In genomic region chr2:20962284-20962683, GRCm38 (mm10) we compare ENCODE assay signal across 8 mouse cellular contexts. TPM values are rescaled to one million over a fixed set of nuclear protein-coding genes. Genes with fewer than 3 reads are reported as not detected.
DNase-seq lines count a peak whose midpoint lies in the region; ATAC-seq lines count a peak whose summit lies in the region.

No protein-coding gene starts in this region.

- peak overlapping the region; percentile 42 for H3K4me2 ChIP-seq in midbrain, embryonic 12.5 days (replicated peaks)
- peak overlapping the region; percentile 31; the same call in 1 of the 2 replicates for H3K4me2 ChIP-seq in intestine, embryonic 15.5 days (replicated peaks)
- H3K4me2 ChIP-seq in neural tube, embryonic 14.5 days (ENCODE audit: low read depth, low read length), result 0 out of 2 replicates have a peak overlapping the region, but pooled peaks have one; percentile 27

- no peak overlapping the region for H3K27ac ChIP-seq in midbrain, embryonic 12.5 days (replicated peaks)
- no peak overlapping the region for H3K27ac ChIP-seq in midbrain, embryonic 10.5 days (replicated peaks)
- H3K27ac ChIP-seq in intestine, embryonic 15.5 days, result peak overlapping the region; percentile 38; the same call in 1 of the 2 replicates
- H3K27ac ChIP-seq in neural tube, embryonic 14.5 days (ENCODE audit: low read depth, low read length), result no peak overlapping the region

- no peaks in the 10 kb centered on the region for H3K9me3 ChIP-seq in midbrain, embryonic 12.5 days
- no peaks in the 10 kb centered on the region for H3K9me3 ChIP-seq in midbrain, embryonic 10.5 days (replicated peaks)
- H3K9me3 ChIP-seq in intestine, embryonic 15.5 days, result no peaks in the 10 kb centered on the region
- no peaks in the 10 kb centered on the region for H3K9me3 ChIP-seq in neural tube, embryonic 14.5 days (ENCODE audit: control insufficient read depth, low read length)

- H3K4me1 ChIP-seq in midbrain, embryonic 12.5 days, result peaks cover 58% of the 10 kb centered on the region
- H3K4me1 ChIP-seq in midbrain, embryonic 10.5 days, result peaks cover 74% of the 10 kb centered on the region
- peaks cover 17% of the 10 kb centered on the region for H3K4me1 ChIP-seq in intestine, embryonic 15.5 days (replicated peaks)
- peaks cover 47% of the 10 kb centered on the region for H3K4me1 ChIP-seq in neural tube, embryonic 14.5 days (ENCODE audit: control insufficient read depth, insufficient read depth, low read length)

- no peaks in the 10 kb centered on the region; the same call in 1 of the 2 replicates for H3K36me3 ChIP-seq in midbrain, embryonic 12.5 days
- 0 out of 2 replicates have a peak, but pooled peaks cover 6% of the 10 kb centered on the region for H3K36me3 ChIP-seq in midbrain, embryonic 10.5 days
- H3K36me3 ChIP-seq in intestine, embryonic 15.5 days, result no peaks in the 10 kb centered on the region
- H3K36me3 ChIP-seq in neural tube, embryonic 14.5 days (ENCODE audit: control insufficient read depth, insufficient read depth, low read length), result no peaks in the 10 kb centered on the region

- H3K27me3 ChIP-seq in midbrain, embryonic 12.5 days, result no peaks in the 10 kb centered on the region
- no peaks in the 10 kb centered on the region for H3K27me3 ChIP-seq in midbrain, embryonic 10.5 days (ENCODE audit: low read depth, poor library complexity, severe bottlenecking)
- no peaks in the 10 kb centered on the region for H3K27me3 ChIP-seq in intestine, embryonic 15.5 days (replicated peaks)
- H3K27me3 ChIP-seq in neural tube, embryonic 14.5 days (ENCODE audit: control insufficient read depth, insufficient read depth, low read length), result no peaks in the 10 kb centered on the region

- 49% methylated on average over 2 of the region's 2 CpGs for WGBS in midbrain, embryonic 12.5 days
- WGBS in midbrain, embryonic 10.5 days, result 45% methylated on average over 2 of the region's 2 CpGs
- WGBS in intestine, embryonic 15.5 days, result 36% methylated on average over 2 of the region's 2 CpGs
- WGBS in neural tube, embryonic 14.5 days, result 10% methylated on average over 2 of the region's 2 CpGs

- H3K4me3 ChIP-seq in midbrain, embryonic 12.5 days, result peak overlapping the region; percentile 1; the same call in 1 of the 2 replicates
- no peak overlapping the region for H3K4me3 ChIP-seq in midbrain, embryonic 10.5 days
- H3K4me3 ChIP-seq in intestine, embryonic 15.5 days (replicated peaks), result no peak overlapping the region
- no peak overlapping the region for H3K4me3 ChIP-seq in neural tube, embryonic 14.5 days (ENCODE audit: low read depth, low read length)

- peak overlapping the region; percentile 31; the same call in 1 of the 2 replicates for H3K9ac ChIP-seq in midbrain, embryonic 12.5 days (replicated peaks)
- H3K9ac ChIP-seq in intestine, embryonic 15.5 days, result no peak overlapping the region
- no peak overlapping the region for H3K9ac ChIP-seq in neural tube, embryonic 14.5 days (replicated peaks; ENCODE audit: low read depth, low read length)

- DNase-seq in midbrain, embryonic 10.5 days (ENCODE audit: low spot score), result no peak
- peak; percentile 86 to 91 for DNase-seq in cerebellum, postnatal 14 days
- no peak for DNase-seq in urinary bladder, postnatal 36 days (ENCODE audit: low spot score in 2 of 2)
- DNase-seq in frontal cortex, postnatal 10 days (ENCODE audit: low spot score in 2 of 2), result no peak
- DNase-seq in yolk sac, embryonic 10.5 days (ENCODE audit: low spot score), result no peak

- ATAC-seq in midbrain, embryonic 12.5 days (ENCODE audit: low FRiP score, low read depth), result no peak
- ATAC-seq in intestine, embryonic 15.5 days, result no peak; the same call in 1 of the 2 replicates
- 0 out of 2 replicates have a peak, but pooled peaks have one; percentile 5 for ATAC-seq in neural tube, embryonic 14.5 days (ENCODE audit: low read depth)

RNA-seq across cellular contexts. Expression of gene Arhgap21, which starts 6.4 kb away (rescaled TPM):
- 67.8 and 75.0 TPM in 2 replicates for polyA plus RNA-seq in midbrain, embryonic 12.5 days (2016; fragmentation: Nextera tagmentation; extraction: Ambion mirVana)
- polyA plus RNA-seq in midbrain, embryonic 10.5 days (2016; fragmentation: Nextera tagmentation; extraction: Ambion mirVana), result 28.3 and 40.4 TPM in 2 replicates
- 10.2 and 13.6 TPM in 2 replicates for polyA plus RNA-seq in intestine, embryonic 15.5 days (2015; fragmentation: Nextera tagmentation; extraction: Ambion mirVana)
- 47.7 and 53.4 TPM in 2 replicates for polyA plus RNA-seq in neural tube, embryonic 14.5 days (2014; fragmentation: Nextera tagmentation; extraction: Ambion mirVana)

Comparison
In these comparisons a context has a peak if more than half of its experiments do, and no peak if none do; other contexts are left out.
1. DNase-seq: peak in cerebellum, postnatal 14 days (2 of 2); none in midbrain, embryonic 10.5 days (single experiment), urinary bladder, postnatal 36 days (0 of 2), frontal cortex, postnatal 10 days (0 of 2) and yolk sac, embryonic 10.5 days (single experiment).
2. Peak in every context shown above with its lines, with median percentiles within 50 percentile points of each other: H3K4me2 ChIP-seq.